Mouse (Mus musculus) megakaryocyte-erythroid progenitor cell, adult 5-6 weeks (primary cell): ENCODE data around the gene A030005L19Rik. TPM values are rescaled to one million over a fixed set of nuclear protein-coding genes. Genes with fewer than 3 reads are reported as not detected.

Experiments
- total RNA-seq, 2 experiments: library from RNA; stranded (forward) in 1 of 2; stranded (reverse) in 1 of 2; fragments of 200-1000, 215-1000 nt in 1 of 2; fragments of >200 nt in 1 of 2; fragmentation: Nextera tagmentation in 1 of 2; gene quantifications; 2 replicates each; pipeline ENCODE4 v1.2.3; 2014 to 2017

A030005L19Rik gene
- total RNA-seq, 2 experiments from 2014 or later: not detected

Other genes starting within 250 kb of the A030005L19Rik start
- gene Mff, start 188.4 kb upstream of the A030005L19Rik start, total RNA-seq (2014; fragmentation: Nextera tagmentation): 106 and 145 TPM in 2 replicates
- gene Mff, start 188.4 kb upstream of the A030005L19Rik start, total RNA-seq (2017): 77.1 and 95.3 TPM in 2 replicates
- not detected in 2 replicates for gene Tm4sf20, start 144.9 kb upstream of the A030005L19Rik start, total RNA-seq (2014; fragmentation: Nextera tagmentation)
- gene Tm4sf20, start 144.9 kb upstream of the A030005L19Rik start, total RNA-seq (2017): not detected in 2 replicates
- not detected in 2 replicates for gene Gm47791, start 142.1 kb upstream of the A030005L19Rik start, total RNA-seq (2014; fragmentation: Nextera tagmentation)
- gene Gm47791, start 142.1 kb upstream of the A030005L19Rik start, total RNA-seq (2017): not detected in 2 replicates
- 30.1 and 39.6 TPM in 2 replicates for gene Agfg1, start 73.8 kb upstream of the A030005L19Rik start, total RNA-seq (2014; fragmentation: Nextera tagmentation)
- 32.5 and 42.1 TPM in 2 replicates for gene Agfg1, start 73.8 kb upstream of the A030005L19Rik start, total RNA-seq (2017)
- gene A030014E15Rik, start 11.6 kb downstream of the A030005L19Rik start, total RNA-seq (2014; fragmentation: Nextera tagmentation): not detected in 2 replicates
- not detected in 2 replicates for gene A030014E15Rik, start 11.6 kb downstream of the A030005L19Rik start, total RNA-seq (2017)
- not detected in 2 replicates for gene Gm6217, start 18.1 kb downstream of the A030005L19Rik start, total RNA-seq (2014; fragmentation: Nextera tagmentation)
- not detected in 2 replicates for gene Gm6217, start 18.1 kb downstream of the A030005L19Rik start, total RNA-seq (2017)
- gene A030003K21Rik, start 30.1 kb downstream of the A030005L19Rik start, total RNA-seq (2014; fragmentation: Nextera tagmentation): not detected in 2 replicates
- gene A030003K21Rik, start 30.1 kb downstream of the A030005L19Rik start, total RNA-seq (2017): not detected in 2 replicates
- gene Gm7544, start 42.7 kb downstream of the A030005L19Rik start, total RNA-seq (2014; fragmentation: Nextera tagmentation): not detected in 2 replicates
- not detected in 2 replicates for gene Gm7544, start 42.7 kb downstream of the A030005L19Rik start, total RNA-seq (2017)
- not detected in 2 replicates for gene Gm47955, start 47.0 kb downstream of the A030005L19Rik start, total RNA-seq (2014; fragmentation: Nextera tagmentation)
- gene Gm47955, start 47.0 kb downstream of the A030005L19Rik start, total RNA-seq (2017): not detected in 2 replicates
- gene Gm47959, start 87.2 kb downstream of the A030005L19Rik start, total RNA-seq (2014; fragmentation: Nextera tagmentation): not detected in 2 replicates
- gene Gm47959, start 87.2 kb downstream of the A030005L19Rik start, total RNA-seq (2017): not detected in 2 replicates
- gene Slc19a3, start 125.1 kb downstream of the A030005L19Rik start, total RNA-seq (2014; fragmentation: Nextera tagmentation): not detected in 2 replicates
- not detected in 2 replicates for gene Slc19a3, start 125.1 kb downstream of the A030005L19Rik start, total RNA-seq (2017)
- gene Krtap28-10, start 129.2 kb downstream of the A030005L19Rik start, total RNA-seq (2014; fragmentation: Nextera tagmentation): not detected in 2 replicates
- not detected in 2 replicates for gene Krtap28-10, start 129.2 kb downstream of the A030005L19Rik start, total RNA-seq (2017)
- gene Gm47969, start 131.6 kb downstream of the A030005L19Rik start, total RNA-seq (2014; fragmentation: Nextera tagmentation): not detected in 2 replicates
- gene Gm47969, start 131.6 kb downstream of the A030005L19Rik start, total RNA-seq (2017): not detected in 2 replicates
- gene A030005K14Rik, start 146.1 kb downstream of the A030005L19Rik start, total RNA-seq (2014; fragmentation: Nextera tagmentation): not detected in 2 replicates
- not detected in 2 replicates for gene A030005K14Rik, start 146.1 kb downstream of the A030005L19Rik start, total RNA-seq (2017)
- not detected in 2 replicates for gene Krtap28-13, start 147.6 kb downstream of the A030005L19Rik start, total RNA-seq (2014; fragmentation: Nextera tagmentation)
- gene Krtap28-13, start 147.6 kb downstream of the A030005L19Rik start, total RNA-seq (2017): not detected in 2 replicates
- not detected in 2 replicates for gene Ccl20, start 203.4 kb downstream of the A030005L19Rik start, total RNA-seq (2014; fragmentation: Nextera tagmentation)
- not detected in 2 replicates for gene Ccl20, start 203.4 kb downstream of the A030005L19Rik start, total RNA-seq (2017)
- gene Daw1, start 246.4 kb downstream of the A030005L19Rik start, total RNA-seq (2014; fragmentation: Nextera tagmentation): not detected in 2 replicates
- gene Daw1, start 246.4 kb downstream of the A030005L19Rik start, total RNA-seq (2017): not detected in 2 replicates